15 mouse cellular contexts compared by ENCODE assay signal in the genomic region with DNA sequence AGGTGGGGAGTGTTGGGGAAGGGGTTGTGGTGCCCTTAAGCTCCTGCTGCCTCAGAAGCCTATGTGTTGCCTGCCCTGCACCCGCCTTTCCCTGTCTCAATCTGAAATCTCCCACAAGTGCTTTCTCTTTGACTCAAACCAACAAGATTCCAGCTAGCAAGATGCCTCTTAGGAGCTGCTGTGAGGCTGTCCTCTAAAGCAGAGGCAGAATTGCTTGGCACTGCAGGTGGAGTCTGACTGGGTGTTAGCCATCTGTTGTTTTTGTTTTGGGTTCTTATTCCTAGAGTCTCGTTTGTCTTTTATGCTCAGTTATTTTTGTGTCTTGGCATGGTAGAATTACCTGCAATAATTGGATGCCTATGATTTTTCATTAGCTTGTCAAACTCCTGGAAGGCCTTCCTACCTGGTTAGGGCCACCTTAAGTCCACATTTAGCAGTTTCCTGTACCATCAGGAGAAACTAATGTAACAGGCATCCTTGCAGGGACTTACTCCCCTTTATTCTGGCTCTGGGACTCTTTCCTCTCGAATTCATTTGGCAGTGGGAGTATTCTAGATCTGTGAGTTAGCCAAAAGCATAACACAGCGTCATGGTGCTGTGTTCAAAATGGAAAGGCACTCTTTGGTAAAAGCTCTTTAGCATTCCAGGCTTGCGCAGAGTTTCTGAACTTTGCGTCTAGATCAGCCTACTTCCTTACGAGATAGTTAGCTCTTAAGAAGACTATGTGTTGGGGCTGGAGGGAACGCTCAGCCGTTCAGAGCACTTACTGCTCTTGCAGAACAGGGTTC. TPM values are rescaled to one million over a fixed set of nuclear protein-coding genes. Genes with fewer than 3 reads are reported as not detected.
DNase-seq lines count a peak whose midpoint lies in the region; ATAC-seq and TF ChIP-seq lines count a peak whose summit lies in the region.
"Had no signal": no experiment of that assay in that cellular context is flagged by ENCODE, and none has a peak within 500 bp of the region (broad histone marks: within the 10 kb centered on the region; RNA-seq: fewer than 3 reads in every experiment).

No protein-coding gene starts in this region.

- H3K9ac ChIP-seq in hindbrain, embryonic 16.5 days (ENCODE audit: low read depth, low read length): no peak overlapping the region
- H3K9ac ChIP-seq in hindbrain, embryonic 13.5 days: no peak overlapping the region
- H3K9ac ChIP-seq in midbrain, embryonic 14.5 days (replicated peaks; ENCODE audit: low read length): no peak overlapping the region
- H3K9ac ChIP-seq in midbrain, embryonic 13.5 days (replicated peaks): no peak overlapping the region
- H3K9ac ChIP-seq in liver, embryonic 14.5 days (replicated peaks): no peak overlapping the region
- H3K9ac ChIP-seq: limb, embryonic 15.5 days had no signal

- no peak for ATAC-seq in hindbrain, embryonic 16.5 days
- ATAC-seq in hindbrain, embryonic 13.5 days (ENCODE audit: low FRiP score): no peak
- no peak for ATAC-seq in midbrain, embryonic 14.5 days (ENCODE audit: low FRiP score, low TSS enrichment)
- ATAC-seq in midbrain, embryonic 13.5 days: no peak
- ATAC-seq in liver, embryonic 14.5 days (ENCODE audit: insufficient read depth): no peak
- ATAC-seq: CD4-positive, CD25-positive, alpha-beta regulatory T cell, adult 4 months; inflammation-experienced regulatory T-cells, adult 6 months had no signal

- DNase-seq in midbrain, embryonic 14.5 days: no peak
- peak; percentile 70 for DNase-seq in cerebellum, adult 9-10 months
- no peak for DNase-seq in liver, embryonic 14.5 days (ENCODE audit: low read depth in 3 of 3, low spot score in 3 of 3)
- DNase-seq in MN1 (ENCODE audit: low spot score): no peak
- DNase-seq in embryo, embryonic 10 days (ENCODE audit: low spot score): no peak
- DNase-seq: heart, adult 2 months; heart, postnatal 14 days had no signal

- H3K36me3 ChIP-seq in hindbrain, embryonic 16.5 days (ENCODE audit: control insufficient read depth, insufficient read depth, low read length): no peaks in the 10 kb centered on the region
- H3K36me3 ChIP-seq in hindbrain, embryonic 13.5 days: no peaks in the 10 kb centered on the region
- H3K36me3 ChIP-seq in midbrain, embryonic 14.5 days (ENCODE audit: control insufficient read depth, insufficient read depth, low read length): no peaks in the 10 kb centered on the region
- H3K36me3 ChIP-seq in midbrain, embryonic 13.5 days: no peaks in the 10 kb centered on the region
- peaks cover 4% of the 10 kb centered on the region for H3K36me3 ChIP-seq in liver, embryonic 14.5 days (replicated peaks; ENCODE audit: control insufficient read depth, insufficient read depth, low read depth)
- H3K36me3 ChIP-seq: limb, embryonic 15.5 days had no signal

- no peak overlapping the region for H3K4me2 ChIP-seq in hindbrain, embryonic 16.5 days (ENCODE audit: low read length)
- no peak overlapping the region for H3K4me2 ChIP-seq in hindbrain, embryonic 13.5 days
- H3K4me2 ChIP-seq in midbrain, embryonic 14.5 days (ENCODE audit: low read length): no peak overlapping the region
- H3K4me2 ChIP-seq in midbrain, embryonic 13.5 days (replicated peaks): no peak overlapping the region
- H3K4me2 ChIP-seq in liver, embryonic 14.5 days (ENCODE audit: low read depth): no peak overlapping the region
- H3K4me2 ChIP-seq: limb, embryonic 15.5 days had no signal

- H3K27me3 ChIP-seq in hindbrain, embryonic 16.5 days (replicated peaks; ENCODE audit: control insufficient read depth, insufficient read depth, low read length): no peaks in the 10 kb centered on the region
- H3K27me3 ChIP-seq in hindbrain, embryonic 13.5 days: no peaks in the 10 kb centered on the region
- no peaks in the 10 kb centered on the region for H3K27me3 ChIP-seq in midbrain, embryonic 14.5 days (ENCODE audit: control insufficient read depth, insufficient read depth, low read length)
- H3K27me3 ChIP-seq in midbrain, embryonic 13.5 days: no peaks in the 10 kb centered on the region
- H3K27me3 ChIP-seq in liver, embryonic 14.5 days (ENCODE audit: control insufficient read depth, insufficient read depth, low read length): no peaks in the 10 kb centered on the region
- H3K27me3 ChIP-seq: limb, embryonic 15.5 days had no signal

- no peaks in the 10 kb centered on the region for H3K9me3 ChIP-seq in hindbrain, embryonic 16.5 days (ENCODE audit: control insufficient read depth, low read length)
- no peaks in the 10 kb centered on the region for H3K9me3 ChIP-seq in hindbrain, embryonic 13.5 days
- H3K9me3 ChIP-seq in midbrain, embryonic 14.5 days (ENCODE audit: control insufficient read depth, low read length): no peaks in the 10 kb centered on the region
- H3K9me3 ChIP-seq in midbrain, embryonic 13.5 days: no peaks in the 10 kb centered on the region
- no peaks in the 10 kb centered on the region for H3K9me3 ChIP-seq in liver, embryonic 14.5 days (ENCODE audit: control insufficient read depth, low read length)
- H3K9me3 ChIP-seq: embryonic facial prominence, embryonic 10.5 days; limb, embryonic 15.5 days had no signal

- H3K27ac ChIP-seq in hindbrain, embryonic 16.5 days (ENCODE audit: low read depth, low read length): 0 out of 2 replicates have a peak overlapping the region, but pooled peaks have one; percentile 12
- no peak overlapping the region for H3K27ac ChIP-seq in hindbrain, embryonic 13.5 days
- H3K27ac ChIP-seq in midbrain, embryonic 14.5 days (replicated peaks; ENCODE audit: low read depth, low read length): 0 out of 2 replicates have a peak overlapping the region, but pooled peaks have one; percentile 10
- H3K27ac ChIP-seq in midbrain, embryonic 13.5 days: no peak overlapping the region
- peak overlapping the region; percentile 92 for H3K27ac ChIP-seq in liver, embryonic 14.5 days
- H3K27ac ChIP-seq: embryonic facial prominence, embryonic 10.5 days; heart, adult 2 months; limb, embryonic 15.5 days; macrophage had no signal

- 83% methylated on average over 9 of the region's 9 CpGs for WGBS in hindbrain, embryonic 16.5 days
- WGBS in hindbrain, embryonic 13.5 days: 85% methylated on average over 9 of the region's 9 CpGs
- 89% methylated on average over 9 of the region's 9 CpGs for WGBS in midbrain, embryonic 14.5 days
- WGBS in midbrain, embryonic 13.5 days: 86% methylated on average over 9 of the region's 9 CpGs
- WGBS in liver, embryonic 14.5 days (ENCODE audit: insufficient replicate concordance): 81% methylated on average over 9 of the region's 9 CpGs

- no peak for TF ChIP-seq CTCF in liver, embryonic 14.5 days (IDR thresholded peaks at IDR 0.05; ENCODE audit: low read depth)

- H3K4me3 ChIP-seq in hindbrain, embryonic 16.5 days (ENCODE audit: low read length): no peak overlapping the region
- H3K4me3 ChIP-seq in hindbrain, embryonic 13.5 days: no peak overlapping the region
- no peak overlapping the region for H3K4me3 ChIP-seq in midbrain, embryonic 14.5 days (replicated peaks; ENCODE audit: low read depth, low read length)
- no peak overlapping the region for H3K4me3 ChIP-seq in midbrain, embryonic 13.5 days (replicated peaks)
- no peak overlapping the region for H3K4me3 ChIP-seq in liver, embryonic 14.5 days (ENCODE audit: insufficient read depth in 1 of 2, low read depth in 2 of 2, low read length in 2 of 2)
- H3K4me3 ChIP-seq: embryonic facial prominence, embryonic 10.5 days; heart, adult 2 months; limb, embryonic 15.5 days had no signal

- H3K4me1 ChIP-seq in hindbrain, embryonic 16.5 days (ENCODE audit: control insufficient read depth, insufficient read depth, low read depth, low read length): no peaks in the 10 kb centered on the region; the same call in none of the 2 replicates
- peaks cover 17% of the 10 kb centered on the region for H3K4me1 ChIP-seq in hindbrain, embryonic 13.5 days (replicated peaks)
- no peaks in the 10 kb centered on the region for H3K4me1 ChIP-seq in midbrain, embryonic 14.5 days (ENCODE audit: control insufficient read depth, insufficient read depth, low read length)
- peaks cover 21% of the 10 kb centered on the region for H3K4me1 ChIP-seq in midbrain, embryonic 13.5 days (replicated peaks)
- peaks cover 73 to 85% of the 10 kb centered on the region in 2 experiments for H3K4me1 ChIP-seq in liver, embryonic 14.5 days (replicated peaks; ENCODE audit: control insufficient read depth in 2 of 2, insufficient read depth in 2 of 2, low read length in 1 of 2)
- H3K4me1 ChIP-seq: limb, embryonic 15.5 days had no signal

- no peak for TF ChIP-seq EP300 in liver, embryonic 14.5 days (IDR thresholded peaks at IDR 0.05; ENCODE audit: low read depth)

RNA-seq across cellular contexts. Expression of a gene that starts 8.5 kb away (rescaled TPM):
- 21.3 and 26.8 TPM in 2 replicates for polyA plus RNA-seq in hindbrain, embryonic 16.5 days (2015; fragmentation: Nextera tagmentation; extraction: Ambion mirVana)
- 31.5 and 32.5 TPM in 2 replicates for polyA plus RNA-seq in hindbrain, embryonic 13.5 days (2015; fragmentation: Nextera tagmentation; extraction: Ambion mirVana)
- polyA plus RNA-seq in midbrain, embryonic 14.5 days (2014; fragmentation: Nextera tagmentation; extraction: Ambion mirVana): 31.9 and 39.0 TPM in 2 replicates
- 32.5 and 37.6 TPM in 2 replicates for polyA plus RNA-seq in midbrain, embryonic 13.5 days (2015; fragmentation: Nextera tagmentation; extraction: Ambion mirVana)
- 58.6 and 72.6 TPM in 2 replicates for polyA plus RNA-seq in liver, embryonic 14.5 days (2012; rRNA removed)
- polyA plus RNA-seq in liver, embryonic 14.5 days (2014; fragmentation: Nextera tagmentation; extraction: Ambion mirVana): 46.0 and 55.4 TPM in 2 replicates

Comparison
In these comparisons a context has a peak if more than half of its experiments do, and no peak if none do; other contexts are left out.
1. H3K27ac ChIP-seq: peak in hindbrain, embryonic 16.5 days (single experiment), midbrain, embryonic 14.5 days (single experiment) and liver, embryonic 14.5 days (single experiment); none in hindbrain, embryonic 13.5 days (single experiment) and midbrain, embryonic 13.5 days (single experiment).